Mouse (Mus musculus) retina, embryonic 14.5 days (tissue): ENCODE measurements at regions not wholly inside any gene's neighbourhood (a gene's known extent, or its start where the extent isn't known, plus 50 kb on each side); places are given as distances from the start of the nearest gene placed in this dataset.

Source experiments
- DNase-seq: peaks from one replicate; pipeline ENCODE4 v3.0.0-alpha.2; 2015; ENCODE audit warnings: low spot score

GRCm38 (mm10) chr1:76919541-76919940 lies 595.3 kb downstream of the Epha4 start:
- DNase-seq: no peak

- no peak for DNase-seq
These were observed 594.3 kb downstream of the Epha4 start for GRCm38 (mm10) chr1:76920634-76921033.

- DNase-seq: no peak
These were observed 587.8 kb downstream of the Epha4 start for GRCm38 (mm10) chr1:76927041-76927440.

GRCm38 (mm10) chr1:76928035-76928434 lies 586.9 kb downstream of the Epha4 start:
- DNase-seq: peak; percentile 4

GRCm38 (mm10) chr1:76933460-76933859 lies 581.4 kb downstream of the Epha4 start:
- no peak for DNase-seq

- DNase-seq: no peak
These were observed 572.2 kb downstream of the Epha4 start for GRCm38 (mm10) chr1:76942730-76943129.

- DNase-seq: no peak
These were observed 570.8 kb downstream of the Epha4 start for GRCm38 (mm10) chr1:76944046-76944445.

GRCm38 (mm10) chr1:76955031-76955430 lies 559.9 kb downstream of the Epha4 start:
- no peak for DNase-seq

GRCm38 (mm10) chr1:76957411-76957810 lies 557.5 kb downstream of the Epha4 start:
- DNase-seq: no peak

- DNase-seq: no peak
These were observed 556.2 kb downstream of the Epha4 start for GRCm38 (mm10) chr1:76958706-76959105.

GRCm38 (mm10) chr1:76972454-76972853 lies 542.4 kb downstream of the Epha4 start:
- no peak for DNase-seq

GRCm38 (mm10) chr1:76975077-76975945 lies 539.6 kb downstream of the Epha4 start:
- no peak for DNase-seq

GRCm38 (mm10) chr1:76980498-76981152 lies 534.3 kb downstream of the Epha4 start:
- DNase-seq: no peak

- no peak for DNase-seq
These were observed 521.1 kb downstream of the Epha4 start for GRCm38 (mm10) chr1:76993776-76994175.

- DNase-seq: no peak
These were observed 506.9 kb downstream of the Epha4 start for GRCm38 (mm10) chr1:77008001-77008400.

- peak; percentile 47 for DNase-seq
These were observed 504.2 kb downstream of the Epha4 start for GRCm38 (mm10) chr1:77010608-77011214.

GRCm38 (mm10) chr1:77027656-77028055 lies 487.2 kb downstream of the Epha4 start:
- no peak for DNase-seq

GRCm38 (mm10) chr1:77028216-77028615 lies 486.7 kb downstream of the Epha4 start:
- DNase-seq: no peak

- no peak for DNase-seq
These were observed 485.8 kb downstream of the Epha4 start for GRCm38 (mm10) chr1:77029091-77029490.

- DNase-seq: no peak
These were observed 470.9 kb downstream of the Epha4 start for GRCm38 (mm10) chr1:77043749-77044564.

- no peak for DNase-seq
These were observed 466.0 kb downstream of the Epha4 start for GRCm38 (mm10) chr1:77048720-77049406.
